Mouse (Mus musculus): Measurements from ENCODE around the gene Nop58. TPM values are rescaled to one million over a fixed set of nuclear protein-coding genes. Genes with fewer than 3 reads are reported as not detected.

Gene Nop58
- total RNA-seq, 2 experiments from 2014 or later: 25.8 to 28.6 TPM

- intact Hi-C loops (cut with DNase I): loop anchor here (5.0 kb wide), 1 partner anchor 37 kb away; no protein-coding TSS in a partner anchor
Measured at GRCm38 (mm10) chr1:59765279-59765678, 80.5 kb downstream of the Nop58 start.

GRCm38 (mm10) chr1:59766626-59767025 lies 81.9 kb downstream of the Nop58 start:
- peak overlapping the region; percentile 99 for H3K27ac ChIP-seq
- peak overlapping the region; percentile 92 for H3K4me3 ChIP-seq
- no peak for TF ChIP-seq CTCF (IDR thresholded peaks at IDR 0.05)
- intact Hi-C loops (cut with DNase I): loop anchor here (5.0 kb wide), 1 partner anchor 36 kb away; no protein-coding TSS in a partner anchor
- DNase-seq: no peak

More at GRCm38 (mm10) chr1:59765279-59765678, 80.5 kb downstream of the Nop58 start:
- TF ChIP-seq CTCF (IDR thresholded peaks at IDR 0.05): no peak
- peak overlapping the region; percentile 99 for H3K27ac ChIP-seq
- no peak for DNase-seq
- H3K4me3 ChIP-seq: peak overlapping the region; percentile 92

Other genes with a start within 250 kb of the Nop58 start
- 10 to 100 TPM; 21.6 to 42.4 TPM for gene Fzd7, start 202.5 kb upstream of the Nop58 start, total RNA-seq (2021)
- gene Gm973, start 168.7 kb upstream of the Nop58 start, total RNA-seq (2021): 1 to 10 TPM in 1 of 2 experiments, under 1 TPM in 1; 0.75 to 1.7 TPM
- 10 to 100 TPM; 50.3 to 69.0 TPM for gene Sumo1, start 14.1 kb upstream of the Nop58 start, total RNA-seq (2021)
- gene Bmpr2, start 78.4 kb downstream of the Nop58 start, total RNA-seq (2021): 10 to 100 TPM; 46.8 to 47.8 TPM
- 1 to 10 TPM; 4.4 to 9.3 TPM for gene Fam117b, start 228.0 kb downstream of the Nop58 start, total RNA-seq (2021)